Mouse (Mus musculus): Measurements from ENCODE around the gene Kat5.

- no peak for TF ChIP-seq POLR2A (IDR thresholded peaks at IDR 0.05; ENCODE audit: borderline replicate concordance, control insufficient read depth, low read depth, low read length)
- TF ChIP-seq CTCF (IDR thresholded peaks at IDR 0.05; ENCODE audit: control insufficient read depth, insufficient read depth, low read length), result no peak
Observed at GRCm38 (mm10) chr19:5599224-5599623, 10.8 kb downstream of the Kat5 start.
